Mouse (Mus musculus) C2C12 (cell line): Measurements from ENCODE around the gene Grk5.

Experiments
- CEBPB ChIP-seq: IDR thresholded peaks from one replicate; pipeline ENCODE4 v1.6.1; 2011; ENCODE audit warnings: low read depth, mild to moderate bottlenecking, control low read depth, moderate library complexity
- CTCF ChIP-seq: IDR thresholded peaks from one replicate; pipeline ENCODE4 v1.5.1; 2011; ENCODE audit not compliant: control insufficient read depth, insufficient read depth, insufficient read length
- FOSL1 ChIP-seq: IDR thresholded peaks from one replicate; pipeline ENCODE4 v1.8.0; 2011; ENCODE audit warnings: mild to moderate bottlenecking, low read length; ENCODE audit not compliant: poor library complexity, insufficient read depth, severe bottlenecking
- MAX ChIP-seq: IDR thresholded peaks from one replicate; pipeline ENCODE4 v1.6.1; 2011; ENCODE audit warnings: mild to moderate bottlenecking, control low read depth
- MYOG ChIP-seq: IDR thresholded peaks from one replicate; pipeline ENCODE4 v1.6.1; 2011; ENCODE audit not compliant: control insufficient read depth, insufficient read length; ENCODE audit errors: extremely low read depth
- USF1 ChIP-seq: IDR thresholded peaks from one replicate; pipeline ENCODE4 v1.6.1; 2011; ENCODE audit warnings: low read depth, mild to moderate bottlenecking, control low read depth, moderate library complexity

DNA sequence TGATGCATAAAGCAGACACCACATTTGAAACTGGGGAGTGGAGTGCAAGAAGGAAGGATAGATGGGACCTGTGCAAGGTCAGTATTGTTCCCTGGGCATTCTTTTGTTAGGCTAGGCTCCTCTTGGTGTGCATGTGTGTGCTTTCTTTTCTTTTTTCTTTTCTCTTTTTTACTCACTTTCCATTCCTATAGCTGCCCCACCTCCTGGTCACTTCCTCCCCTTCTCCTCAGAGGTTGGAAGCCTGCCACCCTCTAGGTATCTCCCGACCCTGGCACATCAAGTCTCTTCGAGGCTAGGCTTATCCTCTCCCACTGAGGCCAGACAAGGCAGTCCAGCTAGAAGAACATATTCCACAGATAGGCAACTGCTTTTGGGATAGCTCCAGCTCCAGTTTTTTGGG, 22.1 kb downstream of the Grk5 start:
- TF ChIP-seq CTCF (no peak), MYOG (no peak), USF1 (no peak), FOSL1 (no peak), CEBPB (no peak), MAX (no peak)
